Mouse (Mus musculus): Measurements from ENCODE around the gene Ass1.

The Ass1 gene

GRCm38 (mm10) chr2:31469931-31470682 is at the start of gene Ass1:
Gene Ass1 (plus strand): TSS chr2:31470207.
- peak; percentile 92 to 94 for DNase-seq

- peak in 1 of 2 experiments; percentile 29 for DNase-seq
Measured at GRCm38 (mm10) chr2:31420914-31421313, 49.1 kb upstream of the Ass1 start.

- DNase-seq, result no peak
Measured at GRCm38 (mm10) chr2:31422576-31422975, 47.4 kb upstream of the Ass1 start.

- no peak for DNase-seq
Measured at GRCm38 (mm10) chr2:31431477-31431876, 38.5 kb upstream of the Ass1 start.

GRCm38 (mm10) chr2:31434746-31435145 is 35.3 kb upstream of the Ass1 start:
- DNase-seq, result peak; percentile 74 to 85

- peak; percentile 80 to 87 for DNase-seq
Measured at GRCm38 (mm10) chr2:31435567-31435966, 34.4 kb upstream of the Ass1 start.

- DNase-seq, result peak; percentile 70 to 80
Measured at GRCm38 (mm10) chr2:31437480-31438245, 32.3 kb upstream of the Ass1 start.

GRCm38 (mm10) chr2:31439576-31439975 is 30.4 kb upstream of the Ass1 start:
- peak; percentile 66 to 85 for DNase-seq

- DNase-seq, result peak in 1 of 2 experiments; percentile 32
Measured at GRCm38 (mm10) chr2:31442480-31443160, 27.4 kb upstream of the Ass1 start.

- no peak for DNase-seq
Measured at GRCm38 (mm10) chr2:31446036-31446435, 24.0 kb upstream of the Ass1 start.

- no peak for DNase-seq
Measured at GRCm38 (mm10) chr2:31446456-31446855, 23.6 kb upstream of the Ass1 start.

- DNase-seq, result no peak
Measured at GRCm38 (mm10) chr2:31447536-31447935, 22.5 kb upstream of the Ass1 start.

- no peak for DNase-seq
Measured at GRCm38 (mm10) chr2:31448756-31449440, 21.1 kb upstream of the Ass1 start.

- no peak for DNase-seq
Measured at GRCm38 (mm10) chr2:31449441-31449815, 20.6 kb upstream of the Ass1 start.

- no peak for DNase-seq
Measured at GRCm38 (mm10) chr2:31449902-31450301, 20.1 kb upstream of the Ass1 start.

- no peak for DNase-seq
Measured at GRCm38 (mm10) chr2:31450661-31451060, 19.3 kb upstream of the Ass1 start.

GRCm38 (mm10) chr2:31451530-31451929 is 18.5 kb upstream of the Ass1 start:
- DNase-seq, result no peak

- no peak for DNase-seq
Measured at GRCm38 (mm10) chr2:31453011-31453410, 17.0 kb upstream of the Ass1 start.

- peak; percentile 80 to 91 for DNase-seq
Measured at GRCm38 (mm10) chr2:31453559-31454177, 16.3 kb upstream of the Ass1 start.

GRCm38 (mm10) chr2:31454280-31454679 is 15.7 kb upstream of the Ass1 start:
- peak; percentile 63 to 77 for DNase-seq

- peak in 1 of 2 experiments; percentile 43 for DNase-seq
Measured at GRCm38 (mm10) chr2:31455418-31455817, 14.6 kb upstream of the Ass1 start.

GRCm38 (mm10) chr2:31458460-31458859 is 11.5 kb upstream of the Ass1 start:
- peak; percentile 68 to 76 for DNase-seq

All from kidney, postnatal 36 days (tissue).